Mouse (Mus musculus) lung, embryonic 14.5 days (tissue): ENCODE results near the gene Parp8. TPM values are rescaled to one million over a fixed set of nuclear protein-coding genes. Genes with fewer than 3 reads are reported as not detected.
"Not testable (repeated sequence)": the region's sequence is repeated elsewhere in the genome, so short reads cannot be mapped to it uniquely, and the experiment has no call there.

Source experiments
- ATAC-seq: fragments of 200-750 bp; cut with Nextera tagmentation; 2 replicates; pipeline ENCODE4 v1.8.0; 2017; ENCODE audit warnings: mild to moderate bottlenecking, moderate TSS enrichment, moderate library complexity; ENCODE audit not compliant: insufficient read depth
- DNase-seq: peaks from one replicate; pipeline ENCODE4 v3.0.0-alpha.2; 2015
- H3K27ac ChIP-seq: fragments of 300-500 bp; sonication (generic); 2 replicates; pipeline ENCODE4 v1.5.1; 2014; ENCODE audit warnings: low read depth, mild to moderate bottlenecking, moderate library complexity
- H3K27me3 ChIP-seq: fragments of 300-500 bp; sonication (generic); 2 replicates; pipeline ENCODE4 v1.6.1; 2014; ENCODE audit warnings: low read length, control low read depth; ENCODE audit not compliant: insufficient read depth
- H3K36me3 ChIP-seq: fragments of 300-500 bp; sonication (generic); 2 replicates; pipeline ENCODE4 v1.6.1; 2014; ENCODE audit warnings: control low read depth; ENCODE audit not compliant: insufficient read depth
- H3K4me1 ChIP-seq: fragments of 300-500 bp; sonication (generic); 2 replicates; pipeline ENCODE4 v1.6.1; 2014; ENCODE audit warnings: antibody characterized with exemption, control low read depth; ENCODE audit not compliant: insufficient read depth
- H3K4me2 ChIP-seq: fragments of 300-500 bp; sonication (generic); 2 replicates; pipeline ENCODE4 v1.6.1; 2014; ENCODE audit warnings: mild to moderate bottlenecking
- H3K4me3 ChIP-seq: fragments of 300-500 bp; sonication (generic); 2 replicates; pipeline ENCODE4 v1.5.1; 2014; ENCODE audit warnings: low read depth, low read length
- H3K9ac ChIP-seq: fragments of 300-500 bp; sonication (generic); 2 replicates; pipeline ENCODE4 v1.6.1; 2014
- H3K9me3 ChIP-seq: fragments of 300-500 bp; sonication (generic); 2 replicates; pipeline ENCODE4 v1.6.1; 2016; ENCODE audit warnings: low read depth, low read length, control low read depth
- CTCF ChIP-seq: IDR thresholded peaks from 2 replicates; pipeline ENCODE4 v1.5.1; 2016; ENCODE audit warnings: antibody characterized with exemption, low read depth
- WGBS: fragments of 180-500 bp; shearing (Covaris S2); extraction: QIAGEN DNeasy Blood & Tissue Kit; methylation state at CpG from one replicate; pipeline ENCODE4 v1.1.7; 2014; 5-methylcytosine and 5-hydroxymethylcytosine counted together
- polyA plus RNA-seq: library from polyadenylated mRNA; unstranded; fragments of >200 nt; fragmentation: Nextera tagmentation; extraction: Ambion mirVana; gene quantifications from 2 replicates; pipeline ENCODE4 v1.2.1, GENCODE M21; 2014

Gene Parp8
- polyA plus RNA-seq, 1 experiment from 2014 or later: 12.8 TPM

- Histone ChIP-seq H3K27me3 (no peaks in the 10 kb centered on the region), H3K27ac (no peak overlapping the region), H3K9me3 (no peaks in the 10 kb centered on the region), H3K36me3 (no peaks in the 10 kb centered on the region), H3K4me2 (no peak overlapping the region), H3K4me3 (no peak overlapping the region), H3K4me1 (no peaks in the 10 kb centered on the region; the same call in 1 of the 2 replicates), H3K9ac (no peak overlapping the region)
- no peak for TF ChIP-seq CTCF
- DNase-seq (no peak), ATAC-seq (no peak)
- 72% methylated on average over 4 of the region's 4 CpGs for WGBS
Measured at GRCm38 (mm10) chr13:116946566-116946965, 78.8 kb downstream of the Parp8 start.

DNA sequence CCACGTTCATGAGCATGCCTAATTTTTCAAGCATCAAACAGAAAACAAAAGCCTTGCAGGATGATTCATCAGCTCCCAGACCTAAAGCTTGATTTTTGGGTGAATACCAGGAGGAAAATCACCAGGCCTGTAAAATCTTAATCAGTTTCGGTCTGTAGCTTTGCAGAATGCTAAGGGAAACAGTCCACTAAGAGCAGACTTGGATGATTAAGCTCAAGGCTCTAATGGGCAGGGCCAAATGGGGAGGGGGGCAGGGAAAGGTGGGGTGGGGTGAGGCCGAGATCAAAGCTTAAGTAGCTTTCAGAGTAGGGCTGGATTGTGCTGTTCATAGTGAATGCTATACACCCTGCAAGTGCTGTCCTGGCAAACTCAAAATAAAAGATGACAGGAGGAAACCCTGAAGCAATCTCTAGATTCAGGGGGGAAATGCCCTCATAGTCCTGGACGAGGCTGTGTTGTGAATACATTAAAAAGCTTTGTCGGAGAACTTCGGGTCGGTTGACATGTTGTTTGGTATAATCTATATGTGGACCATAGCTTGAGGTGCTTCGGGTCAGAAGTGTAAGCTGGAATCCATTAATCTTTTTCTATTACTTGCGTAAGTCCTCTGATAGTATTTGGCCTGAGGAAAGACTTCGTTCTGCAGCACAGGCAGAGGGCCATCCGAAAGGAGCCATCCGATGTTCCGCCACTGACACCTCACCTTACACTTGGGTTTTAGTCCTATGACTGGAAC is 83.9 kb downstream of the Parp8 start:
- Histone ChIP-seq H3K4me3 (no peak overlapping the region), H3K9me3 (no peaks in the 10 kb centered on the region), H3K4me2 (no peak overlapping the region), H3K36me3 (no peaks in the 10 kb centered on the region), H3K27me3 (no peaks in the 10 kb centered on the region), H3K9ac (no peak overlapping the region), H3K27ac (no peak overlapping the region), H3K4me1 (no peaks in the 10 kb centered on the region)
- DNase-seq: no peak
- TF ChIP-seq CTCF: no peak
- WGBS: 46% methylated on average over 13 of the region's 13 CpGs
- no peak for ATAC-seq

- no peaks in the 10 kb centered on the region for H3K9me3 ChIP-seq
- 92% methylated on average over 7 of the region's 7 CpGs for WGBS
- ATAC-seq: no peak
Measured at GRCm38 (mm10) chr13:116940761-116941160, 84.6 kb downstream of the Parp8 start.

DNA sequence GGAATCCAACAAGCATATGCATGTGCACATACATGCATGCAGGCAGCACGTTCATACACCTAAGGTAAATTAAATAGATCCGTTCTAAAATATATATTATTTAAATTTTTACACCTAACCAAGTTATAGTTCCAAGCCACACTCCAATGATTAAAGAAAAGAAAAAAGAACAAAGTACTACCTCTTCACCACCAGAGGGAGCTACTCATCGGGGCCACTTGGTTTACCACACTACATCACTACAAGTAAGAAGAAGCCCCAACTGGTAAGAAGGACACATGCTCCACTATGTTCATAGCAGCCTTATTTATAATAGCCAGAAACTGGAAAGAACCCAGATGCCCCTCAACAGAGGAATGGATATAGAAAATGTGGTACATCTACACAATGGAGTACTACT is 88.3 kb downstream of the Parp8 start:
- not testable (repeated sequence) for H3K4me1 ChIP-seq, H3K36me3 ChIP-seq, ATAC-seq, H3K9ac ChIP-seq, H3K9me3 ChIP-seq, H3K27me3 ChIP-seq, H3K4me3 ChIP-seq, DNase-seq, H3K4me2 ChIP-seq, H3K27ac ChIP-seq
- 94% methylated on average over 3 of the region's 3 CpGs for WGBS

More at GRCm38 (mm10) chr13:116940761-116941160, 84.6 kb downstream of the Parp8 start:
- Histone ChIP-seq H3K9ac (no peak overlapping the region), H3K4me1 (no peaks in the 10 kb centered on the region), H3K4me3 (no peak overlapping the region), H3K36me3 (no peaks in the 10 kb centered on the region), H3K27ac (no peak overlapping the region), H3K4me2 (no peak overlapping the region), H3K27me3 (no peaks in the 10 kb centered on the region)
- TF ChIP-seq CTCF: no peak
- no peak for DNase-seq

GRCm38 (mm10) chr13:116917387-116917930 is 107.9 kb downstream of the Parp8 start:
- no peaks in the 10 kb centered on the region for H3K27me3 ChIP-seq
- ATAC-seq (peak; percentile 97), DNase-seq (peak; percentile 69)
- H3K9ac ChIP-seq: no peak overlapping the region
- H3K27ac ChIP-seq: peak overlapping the region; percentile 42; the same call in 1 of the 2 replicates
- no peak overlapping the region for H3K4me2 ChIP-seq
- no peak for TF ChIP-seq CTCF
- no peaks in the 10 kb centered on the region for H3K9me3 ChIP-seq
- no peaks in the 10 kb centered on the region for H3K4me1 ChIP-seq
- no peaks in the 10 kb centered on the region for H3K36me3 ChIP-seq
- H3K4me3 ChIP-seq: no peak overlapping the region
- 43% methylated on average over 6 of the region's 6 CpGs for whole genome bisulfite sequencing

GRCm38 (mm10) chr13:116908284-116908683 is 117.1 kb downstream of the Parp8 start:
- Histone ChIP-seq H3K27me3 (no peaks in the 10 kb centered on the region), H3K27ac (no peak overlapping the region), H3K4me1 (no peaks in the 10 kb centered on the region), H3K9ac (no peak overlapping the region), H3K36me3 (no peaks in the 10 kb centered on the region), H3K4me2 (no peak overlapping the region), H3K4me3 (no peak overlapping the region), H3K9me3 (no peaks in the 10 kb centered on the region)
- WGBS: 85% methylated on average over 3 of the region's 3 CpGs
- TF ChIP-seq CTCF: no peak
- ATAC-seq: no peak
- no peak for DNase-seq

GRCm38 (mm10) chr13:116903394-116903793 is 121.9 kb downstream of the Parp8 start:
- ATAC-seq (no peak), DNase-seq (no peak)
- TF ChIP-seq CTCF: no peak
- Histone ChIP-seq H3K9ac (no peak overlapping the region), H3K4me3 (no peak overlapping the region), H3K36me3 (no peaks in the 10 kb centered on the region), H3K4me1 (no peaks in the 10 kb centered on the region), H3K27me3 (no peaks in the 10 kb centered on the region), H3K9me3 (no peaks in the 10 kb centered on the region), H3K4me2 (no peak overlapping the region), H3K27ac (no peak overlapping the region)
- WGBS: 87% methylated on average over 5 of the region's 5 CpGs
